Mouse (Mus musculus) heart, postnatal 0 days (tissue): ENCODE measurements around the gene Lrcol1. TPM values are rescaled to one million over a fixed set of nuclear protein-coding genes. Genes with fewer than 3 reads are reported as not detected.

Experiments
- ATAC-seq: fragments of 200-750 bp; cut with Nextera tagmentation; 2 replicates; pipeline ENCODE4 v1.8.0; 2017; ENCODE audit warnings: low read depth, moderate number of reproducible peaks, moderate library complexity; ENCODE audit not compliant: insufficient read depth
- DNase-seq: peaks from one replicate; pipeline ENCODE4 v3.0.0-alpha.2; 2016; ENCODE audit warnings: low spot score
- H3K27ac ChIP-seq: fragments of 300-500 bp; sonication (generic); 2 replicates; pipeline ENCODE4 v1.5.1; 2014; ENCODE audit warnings: low read depth, mild to moderate bottlenecking
- H3K27me3 ChIP-seq: fragments of 300-500 bp; sonication (generic); 2 replicates; pipeline ENCODE4 v1.6.1; 2014; ENCODE audit warnings: low read length, mixed read lengths; ENCODE audit not compliant: control insufficient read depth, insufficient read depth
- H3K36me3 ChIP-seq: fragments of 300-500 bp; sonication (generic); replicated peaks from 2 replicates; pipeline ENCODE4 v1.6.1; 2014; ENCODE audit warnings: low read length, mixed read lengths; ENCODE audit not compliant: control insufficient read depth, insufficient read depth
- H3K4me1 ChIP-seq: fragments of 300-500 bp; sonication (generic); 2 replicates; pipeline ENCODE4 v1.6.1; 2014; ENCODE audit warnings: antibody characterized with exemption; ENCODE audit not compliant: control insufficient read depth, insufficient read depth
- H3K4me2 ChIP-seq: fragments of 300-500 bp; sonication (generic); 2 replicates; pipeline ENCODE4 v1.6.1; 2014; ENCODE audit warnings: low read depth, mild to moderate bottlenecking, low read length, moderate library complexity
- H3K4me3 ChIP-seq: fragments of 300-500 bp; sonication (generic); 2 replicates; pipeline ENCODE4 v1.5.1; 2014; ENCODE audit warnings: low read depth, low read length
- H3K9ac ChIP-seq: fragments of 300-500 bp; sonication (generic); replicated peaks from 2 replicates; pipeline ENCODE4 v1.6.1; 2014; ENCODE audit warnings: low read depth, low read length, mixed read lengths
- H3K9me3 ChIP-seq: fragments of 300-500 bp; sonication (generic); replicated peaks from 2 replicates; pipeline ENCODE4 v1.6.1; 2016; ENCODE audit warnings: low read length; ENCODE audit not compliant: control insufficient read depth
- CTCF ChIP-seq: IDR thresholded peaks from 2 replicates; pipeline ENCODE4 v1.5.1; 2016; ENCODE audit warnings: antibody characterized with exemption, control low read depth, low read depth
- EP300 ChIP-seq: IDR thresholded peaks from 2 replicates; pipeline ENCODE4 v1.6.1; 2016; ENCODE audit warnings: antibody characterized with exemption, low read depth
- WGBS: fragments of 180-500 bp; shearing (Covaris S2); extraction: QIAGEN DNeasy Blood & Tissue Kit; methylation state at CpG from one replicate; pipeline ENCODE4 v1.1.7; 2014; 5-methylcytosine and 5-hydroxymethylcytosine counted together
- polyA plus RNA-seq: library from polyadenylated mRNA; unstranded; fragments of >200 nt; fragmentation: Nextera tagmentation; extraction: Ambion mirVana; gene quantifications from 2 replicates; pipeline ENCODE4 v1.2.1, GENCODE M21; 2015
- total RNA-seq: library from RNA; depleted of rRNA; stranded (reverse); fragments of >200 nt; gene quantifications from 2 replicates; pipeline ENCODE4 v1.2.3, GENCODE M21; 2014; ENCODE audit warnings: low replicate concordance; rRNA removed

Gene Lrcol1
- not detected in 2 replicates for total RNA-seq
- polyA plus RNA-seq = not detected in 2 replicates

DNA sequence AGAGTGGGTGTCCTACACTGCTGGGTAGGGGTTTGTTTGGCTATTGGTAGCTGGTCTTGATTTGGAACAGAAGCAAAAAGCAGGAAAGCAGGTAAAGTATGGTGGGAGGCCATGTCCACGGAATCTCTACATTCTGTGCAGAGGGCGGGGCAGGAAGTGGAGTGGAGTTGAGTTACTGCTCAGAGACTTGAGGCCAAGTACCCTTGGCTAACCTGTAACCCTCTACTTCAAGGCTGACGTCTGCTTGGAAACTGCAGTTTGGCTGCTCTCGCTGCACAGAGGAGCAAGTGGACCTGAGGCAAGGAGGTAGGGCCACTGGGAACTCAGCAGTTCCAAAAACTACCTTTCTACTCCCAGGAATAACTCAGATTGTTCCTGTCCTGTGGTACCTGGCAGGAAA lies at the start of gene Lrcol1:
Gene Lrcol1, plus strand, starts transcription at position 207 of the 400 bp plus-strand sequence.
- TF ChIP-seq EP300 (no peak), CTCF (no peak)
- WGBS = 69% methylated on average over 4 of the region's 4 CpGs
- H3K9me3 ChIP-seq = no peaks in the 10 kb centered on the region
- DNase-seq (no peak), ATAC-seq (no peak)
- no peak within 1 kb of the TSS for H3K9ac ChIP-seq
- H3K4me2 ChIP-seq = no peak within 1 kb of the TSS
- no peaks in the 10 kb centered on the region for H3K36me3 ChIP-seq
- no peak within 1 kb of the TSS for H3K4me3 ChIP-seq
- H3K27me3 ChIP-seq = peaks cover 38% of the 10 kb centered on the region
- no peak within 1 kb of the TSS for H3K27ac ChIP-seq
- peaks cover 10% of the 10 kb centered on the region; the same call in 1 of the 2 replicates for H3K4me1 ChIP-seq

DNA sequence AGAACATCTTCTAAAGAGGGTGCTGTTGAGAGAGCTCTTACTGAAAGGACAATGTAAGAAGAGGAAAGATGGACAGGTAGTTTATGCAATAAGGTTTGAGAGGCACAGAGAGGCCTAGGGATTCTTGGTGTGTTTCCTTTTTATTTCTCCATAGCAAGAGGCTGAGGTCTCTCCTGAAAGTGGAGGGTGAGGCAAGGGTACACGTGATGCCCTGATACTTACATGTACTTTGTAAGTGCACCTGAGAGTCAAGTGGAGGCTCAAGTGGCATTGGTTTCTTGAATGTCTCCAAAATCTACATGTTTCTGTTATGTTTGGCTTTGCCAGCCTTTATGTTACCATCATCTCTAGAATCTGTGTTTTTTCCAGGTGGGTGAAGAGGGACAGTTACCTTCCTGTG lies 47.9 kb upstream of the Lrcol1 start:
- DNase-seq (no peak), ATAC-seq (no peak)
- H3K4me1 ChIP-seq = no peaks in the 10 kb centered on the region
- H3K9me3 ChIP-seq = no peaks in the 10 kb centered on the region
- no peak overlapping the region for H3K9ac ChIP-seq
- no peak overlapping the region for H3K27ac ChIP-seq
- TF ChIP-seq CTCF (no peak), EP300 (no peak)
- no peak overlapping the region for H3K4me2 ChIP-seq
- no peaks in the 10 kb centered on the region for H3K27me3 ChIP-seq
- H3K4me3 ChIP-seq = no peak overlapping the region
- 87% methylated on average over 1 of the region's 1 CpGs for WGBS
- H3K36me3 ChIP-seq = peaks cover 68% of the 10 kb centered on the region

DNA sequence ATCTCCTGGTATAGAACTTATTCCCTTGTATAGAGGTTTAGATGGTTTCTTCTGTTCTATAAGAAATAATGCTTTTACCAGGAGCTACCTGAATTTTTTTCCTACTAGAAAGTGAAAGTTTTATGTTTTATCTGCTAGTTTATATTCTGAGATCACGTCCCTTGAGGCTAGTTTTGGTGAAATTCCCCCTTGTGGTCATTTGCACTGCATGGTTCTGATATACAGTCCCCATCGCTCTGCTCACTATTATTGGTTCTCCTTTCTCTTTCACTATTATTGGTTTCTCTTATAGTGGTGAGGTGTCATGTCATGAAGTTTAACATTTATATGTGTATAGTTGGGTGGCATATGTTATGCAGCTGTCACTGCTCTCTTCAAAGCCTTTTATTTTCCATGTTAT lies 43.9 kb upstream of the Lrcol1 start:
- TF ChIP-seq EP300 = no peak
- TF ChIP-seq CTCF = no peak
- Histone ChIP-seq H3K4me2 (no peak overlapping the region), H3K4me3 (no peak overlapping the region), H3K36me3 (peaks cover 70% of the 10 kb centered on the region), H3K27ac (no peak overlapping the region), H3K4me1 (no peaks in the 10 kb centered on the region), H3K27me3 (no peaks in the 10 kb centered on the region), H3K9ac (no peak overlapping the region), H3K9me3 (no peaks in the 10 kb centered on the region)
- DNase-seq (no peak), ATAC-seq (no peak)
- WGBS = 94% methylated on average over 2 of the region's 2 CpGs

DNA sequence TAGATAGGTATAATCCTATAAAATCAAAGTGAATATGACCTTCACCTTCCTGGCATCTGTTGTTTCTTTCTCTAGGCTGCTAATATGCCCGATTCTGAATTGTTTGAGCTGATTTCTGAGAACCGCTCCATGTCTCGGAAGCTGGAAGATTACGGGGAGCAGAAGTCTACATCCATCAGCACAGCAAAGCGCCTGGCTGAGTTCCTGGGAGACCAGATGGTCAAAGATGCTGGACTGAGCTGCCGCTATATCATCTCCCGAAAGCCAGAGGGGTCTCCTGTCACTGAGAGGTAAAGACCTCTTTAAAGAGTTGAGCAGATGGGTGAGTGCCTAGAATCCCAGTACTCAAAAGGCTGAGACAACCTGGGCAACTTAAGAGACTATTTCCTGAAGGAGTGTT lies 35.7 kb upstream of the Lrcol1 start:
- Histone ChIP-seq H3K27me3 (no peaks in the 10 kb centered on the region), H3K4me3 (no peak overlapping the region), H3K9me3 (no peaks in the 10 kb centered on the region), H3K4me1 (no peaks in the 10 kb centered on the region), H3K4me2 (no peak overlapping the region), H3K9ac (no peak overlapping the region), H3K36me3 (peaks cover 47% of the 10 kb centered on the region), H3K27ac (no peak overlapping the region)
- no peak for ATAC-seq
- DNase-seq = no peak
- 90% methylated on average over 7 of the region's 7 CpGs for WGBS
- TF ChIP-seq CTCF (no peak), EP300 (no peak)

DNA sequence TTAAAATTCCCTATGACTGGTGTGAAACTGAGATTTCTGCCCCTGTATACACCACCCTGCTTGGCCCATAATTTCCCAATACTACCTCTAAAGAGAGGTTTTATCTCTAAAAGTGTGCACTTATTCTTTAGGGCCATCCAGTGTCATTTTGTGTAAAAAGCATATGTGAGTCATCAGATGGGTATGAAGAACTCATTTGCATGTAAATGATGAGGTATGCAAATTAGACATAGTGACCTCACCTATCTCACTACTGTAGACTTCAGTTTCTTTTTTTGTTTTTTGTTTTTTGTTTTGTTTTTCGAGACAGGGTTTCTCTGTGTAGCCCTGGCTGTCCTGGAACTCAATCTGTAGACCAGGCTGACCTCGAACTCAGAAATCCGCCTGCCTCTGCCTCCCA lies 31.4 kb upstream of the Lrcol1 start:
- Histone ChIP-seq H3K27me3 (no peaks in the 10 kb centered on the region), H3K9ac (no peak overlapping the region), H3K9me3 (no peaks in the 10 kb centered on the region), H3K4me1 (no peaks in the 10 kb centered on the region), H3K4me2 (no peak overlapping the region), H3K36me3 (peaks cover 27% of the 10 kb centered on the region; the same call in 1 of the 2 replicates), H3K4me3 (no peak overlapping the region), H3K27ac (no peak overlapping the region)
- ATAC-seq (no peak), DNase-seq (no peak)
- WGBS = 89% methylated on average over 3 of the region's 3 CpGs
- no peak for TF ChIP-seq EP300
- TF ChIP-seq CTCF = no peak

DNA sequence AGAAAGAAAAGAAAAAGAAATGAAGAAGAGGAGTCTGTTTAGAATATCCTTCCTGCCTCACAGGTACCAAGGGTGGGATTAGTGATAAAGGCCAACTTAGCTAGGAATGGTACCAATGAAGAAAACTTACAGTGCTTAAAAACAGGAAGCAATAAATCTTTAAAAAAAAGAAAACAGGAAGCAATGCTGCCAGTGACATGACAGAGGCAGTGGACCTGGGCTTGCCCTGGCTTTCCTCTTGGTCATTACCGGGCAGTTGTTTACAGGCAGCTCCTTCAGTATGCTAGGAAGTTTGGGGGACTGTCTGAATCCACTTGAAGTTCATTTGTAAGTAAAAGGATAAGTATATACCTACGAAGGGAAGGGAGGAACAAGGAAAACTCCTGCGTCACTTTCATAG lies 14.0 kb upstream of the Lrcol1 start:
- 82% methylated on average over 3 of the region's 3 CpGs for WGBS
- Histone ChIP-seq H3K4me3 (no peak overlapping the region), H3K9me3 (no peaks in the 10 kb centered on the region), H3K9ac (no peak overlapping the region), H3K27me3 (no peaks in the 10 kb centered on the region), H3K4me2 (no peak overlapping the region), H3K27ac (no peak overlapping the region), H3K36me3 (peaks cover 60% of the 10 kb centered on the region), H3K4me1 (no peaks in the 10 kb centered on the region)
- no peak for DNase-seq
- ATAC-seq = no peak
- TF ChIP-seq EP300 = no peak
- no peak for TF ChIP-seq CTCF
